Mouse (Mus musculus) hindbrain, embryonic 14.5 days (tissue): Measurements from ENCODE around the gene Kcnq2. TPM values are rescaled to one million over a fixed set of nuclear protein-coding genes. Genes with fewer than 3 reads are reported as not detected.

ENCODE experiments used
- ATAC-seq: fragments of 200-750 bp; cut with Nextera tagmentation; 2 replicates; pipeline ENCODE4 v1.8.0; 2017; ENCODE audit warnings: moderate number of reproducible peaks, mild to moderate bottlenecking, moderate TSS enrichment, moderate library complexity; ENCODE audit not compliant: low FRiP score
- DNase-seq: peaks from one replicate; pipeline ENCODE4 v3.0.0-alpha.2; 2015; ENCODE audit warnings: low spot score
- H3K27ac ChIP-seq: fragments of 300-500 bp; sonication (generic); 2 replicates; pipeline ENCODE4 v1.5.1; 2014; ENCODE audit warnings: mild to moderate bottlenecking, moderate library complexity
- H3K27me3 ChIP-seq: fragments of 300-500 bp; sonication (generic); 2 replicates; pipeline ENCODE4 v1.6.1; 2014; ENCODE audit warnings: mild to moderate bottlenecking, low read length, mixed read lengths; ENCODE audit not compliant: control insufficient read depth, insufficient read depth
- H3K36me3 ChIP-seq: fragments of 300-500 bp; sonication (generic); replicated peaks from 2 replicates; pipeline ENCODE4 v1.6.1; 2014; ENCODE audit not compliant: control insufficient read depth, insufficient read depth
- H3K4me1 ChIP-seq: fragments of 300-500 bp; sonication (generic); replicated peaks from 2 replicates; pipeline ENCODE4 v1.6.1; 2014; ENCODE audit warnings: antibody characterized with exemption, low read length, mixed read lengths; ENCODE audit not compliant: control insufficient read depth, insufficient read depth
- H3K4me2 ChIP-seq: fragments of 300-500 bp; sonication (generic); replicated peaks from 2 replicates; pipeline ENCODE4 v1.6.1; 2014; ENCODE audit warnings: mild to moderate bottlenecking, moderate library complexity
- H3K4me3 ChIP-seq: fragments of 300-500 bp; sonication (generic); replicated peaks from 2 replicates; pipeline ENCODE4 v1.5.1; 2014; ENCODE audit warnings: mild to moderate bottlenecking, low read length
- H3K9ac ChIP-seq: fragments of 300-500 bp; sonication (generic); 2 replicates; pipeline ENCODE4 v1.6.1; 2014
- H3K9me3 ChIP-seq: fragments of 300-500 bp; sonication (generic); 2 replicates; pipeline ENCODE4 v1.6.1; 2016; ENCODE audit warnings: low read length; ENCODE audit not compliant: control insufficient read depth
- WGBS: fragments of 180-500 bp; shearing (Covaris S2); extraction: QIAGEN DNeasy Blood & Tissue Kit; methylation state at CpG from one replicate; pipeline ENCODE4 v1.1.7; 2014; 5-methylcytosine and 5-hydroxymethylcytosine counted together
- polyA plus RNA-seq: library from polyadenylated mRNA; unstranded; fragments of >200 nt; fragmentation: Nextera tagmentation; extraction: Ambion mirVana; gene quantifications from 2 replicates; pipeline ENCODE4 v1.2.1, GENCODE M21; 2014

Kcnq2 gene
- polyA plus RNA-seq, 1 experiment from 2014 or later, result 55.9 TPM

DNA sequence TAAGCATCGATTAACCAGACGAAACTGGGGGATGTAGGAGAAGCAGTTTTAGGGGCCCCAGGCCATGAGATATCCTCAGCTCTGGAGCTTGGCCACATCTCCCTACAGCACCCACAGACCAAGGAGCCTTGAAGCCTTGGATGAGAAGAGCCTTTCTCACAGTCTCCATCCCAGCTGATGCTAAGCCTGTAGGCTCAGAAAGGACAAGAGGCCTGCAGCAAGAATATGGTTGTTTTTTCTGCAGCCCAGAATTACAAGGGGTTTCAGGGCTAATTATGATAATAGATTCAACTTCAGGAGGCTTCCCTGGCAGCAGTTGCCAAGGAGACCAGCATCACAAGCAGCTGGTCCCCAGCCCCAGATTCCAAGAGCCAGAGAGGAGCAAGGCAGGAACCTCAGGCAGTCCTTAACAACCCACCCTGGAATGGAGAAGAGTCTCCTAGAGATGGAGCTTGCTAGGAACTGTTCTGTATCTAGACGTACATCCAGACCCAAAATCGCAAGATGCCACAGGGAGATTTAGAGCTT is 14.1 kb downstream of the Kcnq2 start:
- Histone ChIP-seq H3K9me3 (no peaks in the 10 kb centered on the region), H3K9ac (0 out of 2 replicates have a peak overlapping the region, but pooled peaks have one; percentile 10), H3K4me1 (peaks cover 57% of the 10 kb centered on the region), H3K27ac (peak overlapping the region; percentile 75), H3K4me2 (peak overlapping the region; percentile 6; the same call in 1 of the 2 replicates), H3K27me3 (no peaks in the 10 kb centered on the region), H3K36me3 (no peaks in the 10 kb centered on the region), H3K4me3 (no peak overlapping the region)
- WGBS, result 54% methylated on average over 4 of the region's 4 CpGs
- DNase-seq (no peak), ATAC-seq (0 out of 2 replicates have a peak, but pooled peaks have one; percentile 38)

GRCm38 (mm10) chr2:181119952-181120351 is 15.1 kb downstream of the Kcnq2 start:
- Histone ChIP-seq H3K9ac (no peak overlapping the region), H3K27me3 (no peaks in the 10 kb centered on the region), H3K27ac (peak overlapping the region; percentile 75), H3K4me2 (no peak overlapping the region), H3K36me3 (no peaks in the 10 kb centered on the region), H3K4me3 (no peak overlapping the region), H3K4me1 (peaks cover 67% of the 10 kb centered on the region), H3K9me3 (no peaks in the 10 kb centered on the region)
- 24% methylated on average over 10 of the region's 10 CpGs for WGBS
- ATAC-seq (no peak), DNase-seq (no peak)

- ATAC-seq, result no peak
- Histone ChIP-seq H3K4me2 (no peak overlapping the region), H3K36me3 (peaks cover 21% of the 10 kb centered on the region), H3K4me1 (peaks cover 64% of the 10 kb centered on the region), H3K27me3 (no peaks in the 10 kb centered on the region), H3K9ac (no peak overlapping the region), H3K9me3 (no peaks in the 10 kb centered on the region), H3K4me3 (no peak overlapping the region), H3K27ac (peak overlapping the region; percentile 67; the same call in 1 of the 2 replicates)
- WGBS, result 80% methylated on average over 5 of the region's 5 CpGs
- peak; percentile 59 for DNase-seq
These were observed 18.7 kb downstream of the Kcnq2 start for GRCm38 (mm10) chr2:181116436-181116835.

DNA sequence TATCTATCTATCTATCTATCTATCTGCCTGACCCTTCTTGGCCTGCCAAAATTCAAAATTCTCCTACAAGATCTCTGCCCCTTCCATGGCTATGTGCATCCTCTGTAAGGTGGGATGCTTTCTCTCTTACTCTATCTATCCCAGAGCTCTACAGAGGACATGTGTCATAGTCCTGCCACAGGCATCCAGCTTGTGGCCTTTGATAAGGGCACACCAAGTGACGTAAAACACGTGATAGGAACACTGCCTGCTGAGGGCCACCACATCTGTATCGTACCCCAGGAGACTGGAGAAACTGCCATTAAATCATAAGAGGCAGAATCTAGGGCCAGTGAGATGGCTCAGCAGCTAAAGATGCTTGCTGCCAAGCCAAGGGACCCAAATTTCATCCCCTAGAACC is 19.7 kb downstream of the Kcnq2 start:
- H3K4me1 ChIP-seq, result peaks cover 54% of the 10 kb centered on the region

GRCm38 (mm10) chr2:181113762-181114361 is 21.2 kb downstream of the Kcnq2 start:
- Histone ChIP-seq H3K4me2 (no peak overlapping the region), H3K4me1 (peaks cover 39% of the 10 kb centered on the region), H3K27me3 (no peaks in the 10 kb centered on the region), H3K4me3 (no peak overlapping the region), H3K9me3 (no peaks in the 10 kb centered on the region), H3K9ac (no peak overlapping the region), H3K27ac (no peak overlapping the region), H3K36me3 (peaks cover 34% of the 10 kb centered on the region)
- 50% methylated on average over 8 of the region's 8 CpGs for WGBS
- ATAC-seq, result no peak; the same call in 1 of the 2 replicates
- DNase-seq, result no peak

More for the DNA sequence above, 19.7 kb downstream of the Kcnq2 start:
- Histone ChIP-seq H3K4me2 (no peak overlapping the region), H3K27ac (no peak overlapping the region), H3K27me3 (no peaks in the 10 kb centered on the region), H3K9ac (no peak overlapping the region), H3K4me3 (no peak overlapping the region), H3K9me3 (no peaks in the 10 kb centered on the region), H3K36me3 (peaks cover 29% of the 10 kb centered on the region)
- 80% methylated on average over 3 of the region's 3 CpGs for WGBS
- DNase-seq (no peak), ATAC-seq (no peak)

GRCm38 (mm10) chr2:181111665-181112064 is 23.4 kb downstream of the Kcnq2 start:
- H3K36me3 ChIP-seq, result peaks cover 50% of the 10 kb centered on the region
- DNase-seq (no peak), ATAC-seq (no peak)
- 100% methylated on average over 1 of the region's 1 CpGs for WGBS
- peaks cover 30% of the 10 kb centered on the region for H3K4me1 ChIP-seq
- no peak overlapping the region for H3K4me3 ChIP-seq
- no peak overlapping the region for H3K9ac ChIP-seq
- H3K4me2 ChIP-seq, result no peak overlapping the region
- no peaks in the 10 kb centered on the region for H3K27me3 ChIP-seq
- H3K9me3 ChIP-seq, result no peaks in the 10 kb centered on the region
- no peak overlapping the region for H3K27ac ChIP-seq

GRCm38 (mm10) chr2:181104111-181104510 is 31.0 kb downstream of the Kcnq2 start:
- Histone ChIP-seq H3K27me3 (no peaks in the 10 kb centered on the region), H3K36me3 (peaks cover 52% of the 10 kb centered on the region), H3K4me1 (peaks cover 9% of the 10 kb centered on the region; the same call in 1 of the 2 replicates), H3K9me3 (no peaks in the 10 kb centered on the region), H3K27ac (no peak overlapping the region), H3K4me3 (no peak overlapping the region), H3K9ac (no peak overlapping the region), H3K4me2 (no peak overlapping the region)
- DNase-seq (no peak), ATAC-seq (no peak)
- WGBS, result 66% methylated on average over 2 of the region's 2 CpGs

- Histone ChIP-seq H3K9ac (no peak overlapping the region), H3K9me3 (no peaks in the 10 kb centered on the region), H3K4me1 (peaks cover 9% of the 10 kb centered on the region; the same call in 1 of the 2 replicates), H3K4me3 (no peak overlapping the region), H3K27me3 (no peaks in the 10 kb centered on the region), H3K27ac (peak overlapping the region; percentile 53; the same call in 1 of the 2 replicates), H3K4me2 (no peak overlapping the region), H3K36me3 (peaks cover 42% of the 10 kb centered on the region)
- WGBS, result 11% methylated on average over 2 of the region's 2 CpGs
- DNase-seq (no peak), ATAC-seq (peak; percentile 62; the same call in 1 of the 2 replicates)
These were observed 32.9 kb downstream of the Kcnq2 start for GRCm38 (mm10) chr2:181102161-181102560.

- Histone ChIP-seq H3K4me1 (peaks cover 9% of the 10 kb centered on the region; the same call in 1 of the 2 replicates), H3K36me3 (peaks cover 46% of the 10 kb centered on the region), H3K27me3 (no peaks in the 10 kb centered on the region), H3K9ac (no peak overlapping the region), H3K4me2 (no peak overlapping the region), H3K4me3 (no peak overlapping the region), H3K9me3 (no peaks in the 10 kb centered on the region), H3K27ac (no peak overlapping the region)
- WGBS, result 47% methylated on average over 1 of the region's 1 CpGs
- no peak for DNase-seq
- 0 out of 2 replicates have a peak, but pooled peaks have one; percentile 16 for ATAC-seq
These were observed 33.5 kb downstream of the Kcnq2 start for GRCm38 (mm10) chr2:181101626-181102025.
